Mouse (Mus musculus): ENCODE data around the gene Maml1. TPM values are rescaled to one million over a fixed set of nuclear protein-coding genes. Genes with fewer than 3 reads are reported as not detected.

Maml1 gene
- total RNA-seq, 2 experiments from 2014 or later, result 8.8 to 9.6 TPM

DNA sequence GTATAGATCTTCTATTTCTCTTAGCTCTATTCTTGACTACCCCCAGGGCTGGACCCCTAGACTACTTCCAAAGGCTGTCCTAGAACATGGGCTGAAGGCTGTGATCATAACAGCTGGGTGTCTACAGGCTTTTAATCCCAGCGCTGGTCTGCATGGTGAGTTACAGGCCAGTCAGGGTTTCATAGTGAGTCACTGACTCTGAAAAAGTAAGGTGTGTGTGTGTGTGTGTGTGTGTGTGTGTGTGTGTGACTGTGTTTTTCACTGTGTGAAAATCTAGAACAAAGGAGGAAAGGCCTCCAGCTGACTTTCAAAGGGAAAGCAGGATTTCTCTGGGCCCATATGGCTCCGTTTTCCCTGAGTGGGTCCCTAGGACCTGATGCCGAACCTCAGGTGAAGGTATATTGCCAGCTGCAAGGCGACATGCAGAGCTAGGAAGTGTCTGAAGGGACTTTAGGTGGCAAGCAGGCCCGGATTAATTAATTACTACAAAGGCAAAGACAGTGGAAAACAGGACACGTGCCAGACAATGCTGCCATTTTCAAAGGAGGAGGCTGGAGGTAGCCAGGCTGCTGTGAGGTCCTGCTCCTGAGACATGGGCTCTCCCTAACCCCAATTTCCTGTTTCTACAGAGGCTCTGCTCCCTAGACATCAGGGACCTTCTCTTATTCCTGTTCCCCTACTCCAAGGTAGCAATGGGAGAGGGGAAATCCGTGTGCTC, 69.4 kb downstream of the Maml1 start:
- DNase-seq, result no peak

- DNase-seq, result no peak
These were observed 72.3 kb downstream of the Maml1 start for GRCm38 (mm10) chr11:50219833-50220232.

DNA sequence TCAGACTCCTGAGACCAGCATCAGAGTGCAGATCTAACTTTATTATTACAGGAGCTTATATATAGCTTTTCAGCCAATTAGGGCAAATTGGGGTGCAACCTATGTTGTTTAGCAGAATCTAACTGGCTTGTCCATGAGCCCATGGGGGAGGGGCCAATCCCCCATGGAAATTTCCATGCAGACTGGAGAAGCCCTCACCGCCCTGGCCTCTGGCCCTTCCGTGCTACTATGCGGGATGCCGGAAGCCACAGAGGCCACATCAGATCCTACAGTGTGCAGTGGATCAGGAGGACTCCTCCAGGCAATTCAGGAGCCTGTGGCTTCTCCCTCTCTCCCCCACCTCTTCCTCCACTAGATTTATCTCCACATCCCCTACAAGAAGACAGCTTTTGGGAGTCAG, 74.3 kb downstream of the Maml1 start:
- no peak for DNase-seq

DNA sequence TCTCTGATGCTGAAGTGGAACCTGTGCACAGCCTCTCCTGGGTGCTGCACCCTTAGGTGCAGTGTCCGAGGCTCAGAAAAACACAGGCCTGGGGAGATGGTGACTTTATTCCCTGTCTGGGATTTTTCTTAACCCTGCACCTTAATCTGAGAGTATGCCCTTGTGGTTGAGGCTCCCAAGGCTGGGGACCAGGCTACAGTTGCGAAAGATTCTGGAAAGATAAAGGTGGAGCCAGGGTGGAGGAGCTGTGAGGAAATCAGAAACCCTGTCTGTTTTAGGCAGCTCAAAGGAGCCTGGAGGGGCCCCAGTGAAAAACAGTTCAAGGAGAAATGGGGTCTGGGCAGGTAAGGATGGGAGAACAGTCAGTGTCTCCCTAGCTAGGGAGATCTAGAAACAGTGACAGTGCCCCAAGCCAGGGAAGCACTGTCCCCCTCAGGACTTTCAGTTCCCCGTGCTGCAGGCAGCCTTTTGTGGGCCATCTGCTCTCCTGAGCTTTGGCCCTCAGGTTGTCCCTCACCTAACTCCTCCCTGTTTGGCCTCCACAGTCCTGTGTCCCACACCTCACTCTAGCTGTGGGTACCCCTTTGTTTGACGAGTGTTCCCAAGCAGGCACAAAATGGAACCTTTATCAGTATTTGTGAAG, 75.3 kb downstream of the Maml1 start:
- DNase-seq, result no peak

DNA sequence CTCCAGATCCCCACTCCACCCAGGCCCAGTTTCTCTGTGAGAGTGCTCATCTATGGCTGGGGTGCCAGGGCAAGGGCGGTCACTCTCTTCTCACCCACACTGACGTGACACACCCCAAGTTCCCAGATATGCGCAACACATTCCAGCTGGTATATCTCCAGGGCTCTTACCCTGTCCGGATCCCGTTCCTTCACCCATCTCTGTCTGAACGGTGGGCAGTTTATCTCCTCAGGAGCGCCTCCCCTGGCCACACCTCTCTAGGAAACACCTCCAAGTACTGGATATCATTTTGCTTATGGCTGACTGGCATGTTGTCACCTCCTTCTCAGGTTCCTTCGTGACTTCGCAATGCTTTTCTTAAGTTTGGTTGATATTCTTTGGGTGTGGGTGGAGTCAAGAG, 76.5 kb downstream of the Maml1 start:
- DNase-seq, result no peak

DNA sequence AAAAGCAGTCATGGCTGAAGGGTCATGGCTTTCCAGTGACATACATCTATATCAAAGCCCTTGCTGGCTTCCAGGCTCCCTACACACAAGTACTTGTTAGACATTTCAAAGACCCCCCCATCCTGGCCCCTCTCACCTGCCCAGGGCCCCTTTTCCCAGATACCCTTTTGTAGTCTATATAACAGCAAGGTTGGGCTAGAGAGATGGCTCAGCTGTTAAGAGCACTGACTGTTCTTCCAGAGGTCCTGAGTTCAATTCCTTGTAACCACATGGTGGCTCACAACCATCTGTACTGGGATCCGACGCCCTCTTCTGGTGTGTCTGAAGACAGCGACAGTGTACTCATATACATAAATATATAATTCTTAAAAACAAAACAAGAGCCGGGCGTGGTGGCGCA, 77.5 kb downstream of the Maml1 start:
- no peak for DNase-seq

GRCm38 (mm10) chr11:50212848-50213758, 79.0 kb downstream of the Maml1 start:
- DNase-seq, result peak; percentile 92 to 93

- DNase-seq, result no peak
These were observed 79.9 kb downstream of the Maml1 start for GRCm38 (mm10) chr11:50212060-50212739.

- DNase-seq, result no peak
These were observed 80.6 kb downstream of the Maml1 start for GRCm38 (mm10) chr11:50211322-50212059.

- DNase-seq, result peak; percentile 88 to 92
These were observed 81.5 kb downstream of the Maml1 start, which contains the start of the genes Sqstm1 and Mgat4b for GRCm38 (mm10) chr11:50210505-50211151. Gene Sqstm1 (minus strand): TSS chr11:50210827. Gene Mgat4b (plus strand): TSS chr11:50210890.

DNA sequence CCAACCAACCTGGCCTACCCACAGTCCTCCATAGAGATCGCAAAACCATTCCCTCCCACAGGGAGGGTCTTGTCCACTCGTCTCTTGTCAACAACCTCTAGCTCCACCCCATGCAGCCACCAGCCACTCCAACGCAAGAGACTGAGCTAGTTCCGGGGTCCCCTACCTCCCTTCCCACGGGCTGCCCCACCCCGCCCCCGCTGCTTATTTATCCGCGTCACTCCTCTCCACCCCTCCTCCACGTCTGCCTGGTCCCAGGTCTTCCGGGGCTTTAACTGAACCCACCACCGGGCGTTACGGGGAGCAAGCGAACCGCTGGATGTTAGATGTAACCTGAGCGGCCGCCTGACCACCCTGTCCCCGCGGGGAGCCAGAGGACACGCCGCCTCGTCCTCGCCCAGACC, 82.0 kb downstream of the Maml1 start:
- DNase-seq, result peak; percentile 90 to 95

GRCm38 (mm10) chr11:50208039-50208438, 84.1 kb downstream of the Maml1 start:
- no peak for DNase-seq

- no peak for DNase-seq
These were observed 84.8 kb downstream of the Maml1 start for GRCm38 (mm10) chr11:50207344-50207743.

DNA sequence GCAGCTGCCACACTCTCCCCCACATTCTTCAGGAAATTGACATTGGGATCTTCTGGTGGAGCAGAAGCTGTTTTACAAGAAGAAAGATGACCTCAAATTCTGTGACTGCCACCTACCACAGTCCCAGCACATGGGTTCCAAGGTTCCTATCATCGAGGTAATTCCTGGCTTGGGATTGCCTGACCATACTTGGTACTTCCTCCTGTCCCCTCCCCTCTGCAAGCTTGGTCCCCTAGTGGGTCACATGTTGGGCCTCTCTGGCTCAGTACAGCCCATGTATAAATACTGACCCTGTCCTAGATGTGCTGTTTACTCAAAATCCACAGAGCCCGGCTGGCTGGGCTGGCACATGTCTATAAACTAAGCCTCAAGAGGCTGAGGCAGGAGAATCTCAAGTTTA, 86.1 kb downstream of the Maml1 start:
- no peak for DNase-seq

Small RNA genes lying within 50 kb of the gene (microRNA-seq; reads per million reads assigned to microRNA genes)
- 0 to 0.38 reads per million in 2 experiments for gene Mir6919

Other genes starting within 250 kb of the Maml1 start
- gene Tbc1d9b, start 160.9 kb downstream of the Maml1 start, total RNA-seq (2021), result 10 to 100 TPM; 40.2 to 45.6 TPM
- 1 to 10 TPM; 2.4 to 3.0 TPM for gene Mrnip, start 117.9 kb downstream of the Maml1 start, total RNA-seq (2021)
- 100 to 1,000 TPM; 367 to 455 TPM for gene Sqstm1, start 81.5 kb downstream of the Maml1 start, total RNA-seq (2021)
- gene Mgat4b, start 81.4 kb downstream of the Maml1 start, total RNA-seq (2021), result 10 to 100 TPM; 70.3 to 79.9 TPM
- gene Ltc4s, start 53.7 kb downstream of the Maml1 start, total RNA-seq (2021), result 10 to 100 TPM in 1 of 2 experiments, 1 to 10 TPM in 1; 5.9 to 10.2 TPM
- gene Canx, start 33.4 kb upstream of the Maml1 start, total RNA-seq (2021), result 100 to 1,000 TPM; 311 to 325 TPM
- gene Cby3, start 62.2 kb upstream of the Maml1 start, total RNA-seq (2021), result not detected
- 10 to 100 TPM; 97.0 to 99.6 TPM for gene Hnrnph1, start 84.7 kb upstream of the Maml1 start, total RNA-seq (2021)
- 10 to 100 TPM; 28.3 to 35.5 TPM for gene Rufy1, start 138.8 kb upstream of the Maml1 start, total RNA-seq (2021)

Measured in heart, adult 18-20 months (tissue).